Mouse (Mus musculus): ENCODE measurements at regions not wholly inside any gene's neighbourhood (a gene's known extent, or its start where the extent isn't known, plus 50 kb on each side); places are given as distances from the start of the nearest gene placed in this dataset.

DNA sequence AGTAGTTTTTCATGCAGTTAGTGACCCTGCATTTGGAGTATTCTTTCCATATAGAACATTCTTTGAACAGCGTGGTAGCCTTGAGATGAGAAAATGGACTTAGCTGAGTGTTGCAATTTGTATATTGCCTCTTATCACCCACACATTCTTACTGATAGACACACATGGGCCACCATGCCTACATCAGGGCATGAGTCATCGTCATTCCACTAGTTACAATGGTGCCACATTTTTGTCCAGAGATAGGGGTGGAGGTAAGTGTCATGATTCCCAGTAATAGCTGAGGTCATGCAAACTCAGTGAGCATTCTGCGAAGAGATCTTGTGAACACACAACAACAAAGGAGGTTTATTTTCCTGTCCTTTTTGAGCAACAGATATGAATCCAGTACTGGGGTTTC lies 128.0 kb downstream of the Arrdc4 start:
- 54% methylated on average over 3 of the region's 3 CpGs for WGBS (ENCODE audit: insufficient replicate concordance)
- ATAC-seq (ENCODE audit: insufficient read depth): no peak
- Histone ChIP-seq H3K4me2 (no peak overlapping the region), H3K27ac (replicated peaks) (no peak overlapping the region), H3K27me3 (no peaks in the 10 kb centered on the region), H3K4me1 (replicated peaks) (no peaks in the 10 kb centered on the region), H3K9me3 (replicated peaks) (no peaks in the 10 kb centered on the region), H3K36me3 (replicated peaks) (no peaks in the 10 kb centered on the region), H3K4me3 (replicated peaks) (no peak overlapping the region), H3K9ac (no peak overlapping the region)

GRCm38 (mm10) chr7:68610499-68610898 lies 138.5 kb downstream of the Arrdc4 start:
- no peak for ATAC-seq (ENCODE audit: insufficient read depth)
- H3K4me3 ChIP-seq (replicated peaks): no peak overlapping the region
- no peaks in the 10 kb centered on the region for H3K4me1 ChIP-seq (replicated peaks)
- H3K4me2 ChIP-seq: no peak overlapping the region
- no peak overlapping the region for H3K27ac ChIP-seq (replicated peaks)
- no peaks in the 10 kb centered on the region for H3K36me3 ChIP-seq (replicated peaks)
- no peak overlapping the region for H3K9ac ChIP-seq
- no peaks in the 10 kb centered on the region for H3K27me3 ChIP-seq
- H3K9me3 ChIP-seq (replicated peaks): no peaks in the 10 kb centered on the region
- WGBS (ENCODE audit: insufficient replicate concordance): 59% methylated on average over 4 of the region's 4 CpGs

DNA sequence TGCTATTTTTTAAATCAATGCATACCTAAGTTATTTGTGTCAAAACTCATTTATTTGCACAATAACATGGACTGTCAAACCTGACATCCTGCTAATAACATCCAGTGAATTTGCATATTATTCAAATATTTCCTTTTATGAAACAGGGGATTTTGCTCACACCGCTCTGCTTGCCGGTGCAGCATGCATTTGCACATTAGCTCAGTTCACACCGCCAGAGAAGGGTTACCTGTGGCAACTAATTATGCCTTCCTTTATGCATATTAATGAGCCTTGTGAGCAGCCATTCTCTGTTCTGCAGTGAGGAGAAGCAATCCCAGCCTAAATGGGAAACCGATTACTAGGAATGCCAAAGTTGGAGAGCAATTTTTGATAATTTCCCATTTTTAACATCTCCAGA lies 141.9 kb downstream of the Arrdc4 start:
- Histone ChIP-seq H3K4me3 (replicated peaks) (no peak overlapping the region), H3K9ac (no peak overlapping the region), H3K9me3 (replicated peaks) (no peaks in the 10 kb centered on the region), H3K4me1 (replicated peaks) (no peaks in the 10 kb centered on the region), H3K27me3 (no peaks in the 10 kb centered on the region), H3K4me2 (no peak overlapping the region), H3K36me3 (replicated peaks) (no peaks in the 10 kb centered on the region), H3K27ac (replicated peaks) (no peak overlapping the region)
- ATAC-seq (ENCODE audit: insufficient read depth): no peak
- 72% methylated on average over 4 of the region's 4 CpGs for WGBS (ENCODE audit: insufficient replicate concordance)

- H3K9me3 ChIP-seq (replicated peaks): no peaks in the 10 kb centered on the region
- H3K9ac ChIP-seq: no peak overlapping the region
- no peaks in the 10 kb centered on the region for H3K36me3 ChIP-seq (replicated peaks)
- H3K27me3 ChIP-seq: no peaks in the 10 kb centered on the region
- H3K4me3 ChIP-seq (replicated peaks): no peak overlapping the region
- no peak for ATAC-seq (ENCODE audit: insufficient read depth)
- WGBS (ENCODE audit: insufficient replicate concordance): 30% methylated on average over 3 of the region's 3 CpGs
- H3K4me1 ChIP-seq (replicated peaks): no peaks in the 10 kb centered on the region
- H3K27ac ChIP-seq (replicated peaks): no peak overlapping the region
- H3K4me2 ChIP-seq: no peak overlapping the region
Observed at GRCm38 (mm10) chr7:68606278-68606677, 142.8 kb downstream of the Arrdc4 start.

DNA sequence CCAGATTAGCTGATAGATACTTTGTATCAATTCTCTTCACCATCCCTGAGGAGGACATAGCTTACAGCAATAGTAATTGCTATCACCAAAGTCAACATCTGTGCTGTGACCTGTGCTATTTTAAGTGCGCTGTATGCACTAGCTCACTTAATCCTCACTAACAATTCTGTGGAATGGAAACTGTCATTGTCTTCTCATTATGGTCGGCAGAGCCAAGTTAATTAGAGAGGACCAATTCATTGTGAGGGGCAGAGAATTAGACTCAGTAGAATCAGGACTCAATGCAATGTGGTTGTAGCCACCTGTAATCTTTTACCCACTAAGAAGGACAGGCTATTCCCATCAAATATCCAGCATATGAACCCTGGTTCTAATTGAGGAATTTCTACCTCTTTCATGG lies 145.3 kb downstream of the Arrdc4 start:
- 70% methylated on average over 2 of the region's 2 CpGs for WGBS (ENCODE audit: insufficient replicate concordance)

DNA sequence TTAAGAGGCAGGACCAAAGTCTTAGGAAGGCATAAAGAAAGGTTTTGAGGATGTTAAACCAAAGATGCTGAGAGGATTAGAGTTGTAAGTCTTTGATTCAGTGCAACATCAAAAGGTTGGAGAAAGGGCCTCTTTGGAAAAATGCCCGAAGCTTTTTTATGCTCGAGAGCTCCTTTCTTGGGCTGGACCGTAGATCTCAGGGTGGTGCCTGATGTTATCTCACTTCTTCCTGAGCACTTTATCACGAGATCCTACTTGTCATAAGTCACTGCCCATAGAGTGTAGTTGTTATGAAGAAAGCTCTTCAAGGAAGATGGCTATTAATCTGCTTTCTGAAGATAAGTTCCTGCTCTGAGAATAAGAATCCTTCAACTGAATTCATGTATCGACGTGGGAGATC lies 147.0 kb downstream of the Arrdc4 start:
- H3K4me2 ChIP-seq: no peak overlapping the region
- no peak overlapping the region for H3K4me3 ChIP-seq (replicated peaks)
- 46% methylated on average over 6 of the region's 6 CpGs for WGBS (ENCODE audit: insufficient replicate concordance)
- no peak overlapping the region for H3K27ac ChIP-seq (replicated peaks)
- H3K36me3 ChIP-seq (replicated peaks): no peaks in the 10 kb centered on the region
- H3K9ac ChIP-seq: no peak overlapping the region
- H3K27me3 ChIP-seq: no peaks in the 10 kb centered on the region
- no peaks in the 10 kb centered on the region for H3K4me1 ChIP-seq (replicated peaks)
- ATAC-seq (ENCODE audit: insufficient read depth): no peak
- H3K9me3 ChIP-seq (replicated peaks): no peaks in the 10 kb centered on the region

More for the DNA sequence above, 145.3 kb downstream of the Arrdc4 start:
- Histone ChIP-seq H3K9me3 (replicated peaks) (no peaks in the 10 kb centered on the region), H3K27me3 (no peaks in the 10 kb centered on the region), H3K9ac (no peak overlapping the region), H3K4me3 (replicated peaks) (no peak overlapping the region), H3K27ac (replicated peaks) (no peak overlapping the region), H3K4me2 (no peak overlapping the region), H3K4me1 (replicated peaks) (no peaks in the 10 kb centered on the region), H3K36me3 (replicated peaks) (no peaks in the 10 kb centered on the region)
- no peak for ATAC-seq (ENCODE audit: insufficient read depth)

DNA sequence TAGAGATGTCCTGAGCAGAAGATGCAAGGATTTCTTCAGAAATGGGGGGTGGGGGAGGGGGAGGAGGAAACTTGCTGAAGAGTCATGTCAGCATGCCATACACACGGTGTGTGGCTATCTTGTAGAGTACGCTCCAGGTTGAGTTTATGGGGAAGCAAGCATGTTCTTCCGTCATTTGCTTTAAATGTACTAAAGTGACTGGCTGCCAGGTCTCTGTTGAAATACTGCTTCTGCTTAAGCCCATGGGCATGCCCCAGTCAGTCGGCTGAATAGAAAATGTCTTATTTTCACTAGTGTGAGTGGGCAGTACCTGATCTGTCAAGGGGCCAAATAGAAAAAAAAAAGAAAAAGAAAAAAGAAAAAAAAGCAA lies 155.0 kb downstream of the Arrdc4 start:
- H3K27ac ChIP-seq (replicated peaks): no peak overlapping the region
- H3K9me3 ChIP-seq (replicated peaks): no peaks in the 10 kb centered on the region
- no peak overlapping the region for H3K4me2 ChIP-seq
- H3K9ac ChIP-seq: no peak overlapping the region
- H3K4me1 ChIP-seq (replicated peaks): no peaks in the 10 kb centered on the region
- 41% methylated on average over 4 of the region's 4 CpGs for WGBS (ENCODE audit: insufficient replicate concordance)
- H3K4me3 ChIP-seq (replicated peaks): no peak overlapping the region
- no peaks in the 10 kb centered on the region for H3K27me3 ChIP-seq
- H3K36me3 ChIP-seq (replicated peaks): no peaks in the 10 kb centered on the region
- no peak for ATAC-seq (ENCODE audit: insufficient read depth)

GRCm38 (mm10) chr7:68593344-68594016 lies 155.6 kb downstream of the Arrdc4 start:
- ATAC-seq (ENCODE audit: insufficient read depth): no peak
- Histone ChIP-seq H3K4me2 (no peak overlapping the region), H3K9ac (no peak overlapping the region), H3K4me1 (replicated peaks) (no peaks in the 10 kb centered on the region), H3K27me3 (no peaks in the 10 kb centered on the region), H3K4me3 (replicated peaks) (no peak overlapping the region), H3K9me3 (replicated peaks) (no peaks in the 10 kb centered on the region), H3K27ac (replicated peaks) (no peak overlapping the region), H3K36me3 (replicated peaks) (no peaks in the 10 kb centered on the region)
- 42% methylated on average over 15 of the region's 15 CpGs for WGBS (ENCODE audit: insufficient replicate concordance)

DNA sequence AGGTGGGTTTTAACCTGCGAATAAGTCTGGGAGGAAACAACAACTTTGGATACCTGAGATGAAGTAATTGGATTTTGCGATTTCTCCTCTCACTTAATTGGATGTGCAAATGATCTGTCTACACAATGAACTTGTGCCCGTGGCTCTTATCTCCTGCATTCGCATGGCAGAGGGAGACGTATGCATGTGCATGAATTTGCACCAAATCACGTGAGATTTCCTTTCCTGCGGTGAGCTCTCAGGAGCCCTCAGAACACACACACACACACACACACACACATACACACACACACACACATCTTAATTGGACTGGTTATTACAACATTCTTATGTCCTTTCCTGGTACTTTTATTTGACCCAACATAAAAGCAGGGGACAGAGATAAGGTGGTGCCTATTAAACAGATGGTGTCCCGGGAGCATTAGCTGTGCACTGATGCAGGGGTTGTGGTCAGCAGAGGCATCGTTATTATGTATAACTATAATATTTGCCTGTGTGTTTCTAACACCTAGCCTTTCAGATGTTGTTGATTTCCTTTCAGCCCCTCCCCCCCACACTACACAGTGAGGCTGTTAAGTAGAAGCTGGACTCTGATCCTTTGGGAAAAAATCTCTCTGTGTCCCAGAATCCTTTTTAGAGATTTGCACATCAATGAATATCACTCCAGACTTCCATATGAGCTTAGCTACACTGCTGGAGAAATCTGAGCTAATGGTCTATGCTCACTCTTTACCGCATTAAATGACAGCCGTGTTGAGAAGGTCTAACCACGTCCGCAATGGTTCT lies 166.3 kb downstream of the Arrdc4 start:
- no peak overlapping the region for H3K4me3 ChIP-seq (replicated peaks)
- no peaks in the 10 kb centered on the region for H3K36me3 ChIP-seq (replicated peaks)
- H3K27ac ChIP-seq (replicated peaks): no peak overlapping the region
- H3K4me2 ChIP-seq: no peak overlapping the region
- H3K4me1 ChIP-seq (replicated peaks): no peaks in the 10 kb centered on the region
- no peak overlapping the region for H3K9ac ChIP-seq
- 72% methylated on average over 13 of the region's 13 CpGs for WGBS (ENCODE audit: insufficient replicate concordance)
- peaks cover 9% of the 10 kb centered on the region; the same call in 1 of the 2 replicates for H3K27me3 ChIP-seq
- no peak for ATAC-seq (ENCODE audit: insufficient read depth)
- no peaks in the 10 kb centered on the region for H3K9me3 ChIP-seq (replicated peaks)

- no peak overlapping the region for H3K4me3 ChIP-seq (replicated peaks)
- H3K4me2 ChIP-seq: no peak overlapping the region
- no peak for ATAC-seq (ENCODE audit: insufficient read depth)
- no peaks in the 10 kb centered on the region for H3K9me3 ChIP-seq (replicated peaks)
- WGBS (ENCODE audit: insufficient replicate concordance): 24% methylated on average over 4 of the region's 4 CpGs
- no peak overlapping the region for H3K27ac ChIP-seq (replicated peaks)
- no peak overlapping the region for H3K9ac ChIP-seq
- no peaks in the 10 kb centered on the region for H3K36me3 ChIP-seq (replicated peaks)
- H3K27me3 ChIP-seq: peaks cover 9% of the 10 kb centered on the region; the same call in 1 of the 2 replicates
- no peaks in the 10 kb centered on the region for H3K4me1 ChIP-seq (replicated peaks)
Observed at GRCm38 (mm10) chr7:68580650-68581049, 168.4 kb downstream of the Arrdc4 start.

GRCm38 (mm10) chr7:68579666-68580065 lies 169.4 kb downstream of the Arrdc4 start:
- Histone ChIP-seq H3K4me3 (replicated peaks) (no peak overlapping the region), H3K27ac (replicated peaks) (no peak overlapping the region), H3K9me3 (replicated peaks) (no peaks in the 10 kb centered on the region), H3K27me3 (peaks cover 9% of the 10 kb centered on the region; the same call in 1 of the 2 replicates), H3K4me1 (replicated peaks) (no peaks in the 10 kb centered on the region), H3K9ac (no peak overlapping the region), H3K36me3 (replicated peaks) (no peaks in the 10 kb centered on the region), H3K4me2 (peak overlapping the region; percentile 4; the same call in 1 of the 2 replicates)
- WGBS (ENCODE audit: insufficient replicate concordance): 8% methylated on average over 10 of the region's 10 CpGs
- no peak for ATAC-seq (ENCODE audit: insufficient read depth)
